ENCODE assay signal across 8 mouse cellular contexts in genomic region chr2:83813273-83813892, GRCm38 (mm10). TPM values are rescaled to one million over a fixed set of nuclear protein-coding genes. Genes with fewer than 3 reads are reported as not detected.
DNase-seq lines count a peak whose midpoint lies in the region; ATAC-seq lines count a peak whose summit lies in the region.

No protein-coding gene starts in this region.

- WGBS in hindbrain, embryonic 12.5 days = 14% methylated on average over 9 of the region's 10 CpGs
- 6% methylated on average over 10 of the region's 10 CpGs for WGBS in midbrain, embryonic 16.5 days

- no peaks in the 10 kb centered on the region for H3K9me3 ChIP-seq in hindbrain, embryonic 12.5 days (replicated peaks)
- H3K9me3 ChIP-seq in midbrain, embryonic 16.5 days (replicated peaks; ENCODE audit: control insufficient read depth, low read length, poor library complexity, severe bottlenecking) = no peaks in the 10 kb centered on the region

- peak; percentile 64 for DNase-seq in layer of hippocampus, adult 9-11 months
- DNase-seq in layer of hippocampus, adult 9-10 months (ENCODE audit: low spot score) = no peak
- peak; percentile 72 for DNase-seq in cerebellum, adult 9-10 months
- DNase-seq in adrenal gland, postnatal 25 days = no peak
- no peak for DNase-seq in embryo, embryonic 9.5 days (ENCODE audit: extremely low spot score)
- DNase-seq in testis, postnatal 14 days (ENCODE audit: low spot score) = no peak

- peak overlapping the region; percentile 85 for H3K4me3 ChIP-seq in hindbrain, embryonic 12.5 days
- H3K4me3 ChIP-seq in midbrain, embryonic 16.5 days (ENCODE audit: low read depth, low read length) = peak overlapping the region; percentile 92

- ATAC-seq in hindbrain, embryonic 12.5 days (ENCODE audit: low FRiP score) = 0 out of 2 replicates have a peak, but pooled peaks have one; percentile 31
- ATAC-seq in midbrain, embryonic 16.5 days = peak; percentile 63

- peaks cover 22% of the 10 kb centered on the region for H3K4me1 ChIP-seq in hindbrain, embryonic 12.5 days
- peaks cover 16% of the 10 kb centered on the region for H3K4me1 ChIP-seq in midbrain, embryonic 16.5 days (ENCODE audit: control insufficient read depth, insufficient read depth, low read length)

- H3K4me2 ChIP-seq in hindbrain, embryonic 12.5 days (replicated peaks) = peak overlapping the region; percentile 68
- peak overlapping the region; percentile 79 for H3K4me2 ChIP-seq in midbrain, embryonic 16.5 days (ENCODE audit: low read length)

- no peaks in the 10 kb centered on the region for H3K36me3 ChIP-seq in hindbrain, embryonic 12.5 days
- H3K36me3 ChIP-seq in midbrain, embryonic 16.5 days (ENCODE audit: control insufficient read depth, insufficient read depth, low read length) = no peaks in the 10 kb centered on the region

- H3K27me3 ChIP-seq in hindbrain, embryonic 12.5 days = no peaks in the 10 kb centered on the region
- H3K27me3 ChIP-seq in midbrain, embryonic 16.5 days (ENCODE audit: control insufficient read depth, insufficient read depth, low read depth, low read length) = no peaks in the 10 kb centered on the region

- peak overlapping the region; percentile 91 for H3K9ac ChIP-seq in hindbrain, embryonic 12.5 days
- peak overlapping the region; percentile 91 for H3K9ac ChIP-seq in midbrain, embryonic 16.5 days (ENCODE audit: low read depth, low read length)

- peak overlapping the region; percentile 98 for H3K27ac ChIP-seq in hindbrain, embryonic 12.5 days
- peak overlapping the region; percentile 96 for H3K27ac ChIP-seq in midbrain, embryonic 16.5 days (ENCODE audit: low read length)

RNA-seq across cellular contexts. Expression of gene Fam171b, which starts 0.9 kb away (rescaled TPM):
- polyA plus RNA-seq in hindbrain, embryonic 12.5 days (2016; fragmentation: Nextera tagmentation; extraction: Ambion mirVana) = 53.2 and 55.9 TPM in 2 replicates
- 87.2 and 94.6 TPM in 2 replicates for polyA plus RNA-seq in midbrain, embryonic 16.5 days (2015; fragmentation: Nextera tagmentation; extraction: Ambion mirVana)
- 3.9 and 5.7 TPM in 2 replicates for total RNA-seq in adrenal gland, postnatal 25 days (2021)

Comparison
In these comparisons a context has a peak if more than half of its experiments do, and no peak if none do; other contexts are left out.
1. DNase-seq: peak in layer of hippocampus, adult 9-11 months (single experiment) and cerebellum, adult 9-10 months (single experiment); none in layer of hippocampus, adult 9-10 months (single experiment), adrenal gland, postnatal 25 days (single experiment), embryo, embryonic 9.5 days (single experiment) and testis, postnatal 14 days (single experiment).